Mouse (Mus musculus): Measurements from ENCODE around the gene Ggnbp2. TPM values are rescaled to one million over a fixed set of nuclear protein-coding genes. Genes with fewer than 3 reads are reported as not detected.

Gene Ggnbp2
- 10 to 100 TPM; 48.3 to 48.8 TPM for total RNA-seq (2021)

- intact Hi-C loops (cut with DNase I) = loop anchor here (2.0 kb wide), 2 partner anchors 42 to 50 kb away; partner anchors contain the start of gene Dhrs11
- DNase-seq = peak; percentile 91 to 98
Measured at GRCm38 (mm10) chr11:84870337-84871043, at the start of gene Ggnbp2. Gene Ggnbp2, minus strand, starts transcription at chr11:84870817.

GRCm38 (mm10) chr11:84919951-84920350, 49.3 kb upstream of the Ggnbp2 start:
- intact Hi-C loops (cut with DNase I) = loop anchor here (1.0 to 5.0 kb wide), 3 partner anchors 75 to 341 kb away; no protein-coding TSS in a partner anchor
- DNase-seq = no peak

- intact Hi-C loops (cut with DNase I) = loop anchor here (1.0 to 5.0 kb wide), 3 partner anchors 76 to 342 kb away; no protein-coding TSS in a partner anchor
- DNase-seq = peak in 1 of 2 experiments; percentile 30
Measured at GRCm38 (mm10) chr11:84919276-84919675, 48.7 kb upstream of the Ggnbp2 start.

GRCm38 (mm10) chr11:84918425-84918824, 47.8 kb upstream of the Ggnbp2 start:
- DNase-seq = peak; percentile 87 to 95
- intact Hi-C loops (cut with DNase I) = loop anchor here (1.0 to 5.0 kb wide), 3 partner anchors 60 to 264 kb away; no protein-coding TSS in a partner anchor

- intact Hi-C loops (cut with DNase I) = loop anchor here (5.0 kb wide), 1 partner anchor 265 kb away; no protein-coding TSS in a partner anchor
- no peak for DNase-seq
Measured at GRCm38 (mm10) chr11:84916703-84917300, 46.2 kb upstream of the Ggnbp2 start.

GRCm38 (mm10) chr11:84916053-84916702, 45.6 kb upstream of the Ggnbp2 start, which contains the start of gene Znhit3:
Gene Znhit3, minus strand, starts transcription at chr11:84916366.
- DNase-seq = peak; percentile 79 to 80
- intact Hi-C loops (cut with DNase I) = loop anchor here (5.0 kb wide), 1 partner anchor 266 kb away; no protein-coding TSS in a partner anchor

GRCm38 (mm10) chr11:84914673-84915072, 44.1 kb upstream of the Ggnbp2 start:
- intact Hi-C loops (cut with DNase I) = loop anchor here (5.0 kb wide), 1 partner anchor 268 kb away; no protein-coding TSS in a partner anchor
- no peak for DNase-seq

- intact Hi-C loops (cut with DNase I) = no loop called here
- DNase-seq = no peak
Measured at GRCm38 (mm10) chr11:84910411-84910810, 39.8 kb upstream of the Ggnbp2 start.

GRCm38 (mm10) chr11:84908480-84908879, 37.9 kb upstream of the Ggnbp2 start:
- intact Hi-C loops (cut with DNase I) = no loop called here
- DNase-seq = no peak

- intact Hi-C loops (cut with DNase I) = no loop called here
- DNase-seq = no peak
Measured at GRCm38 (mm10) chr11:84907081-84907480, 36.5 kb upstream of the Ggnbp2 start.

GRCm38 (mm10) chr11:84904597-84905144, 34.1 kb upstream of the Ggnbp2 start:
- no peak for DNase-seq
- intact Hi-C loops (cut with DNase I) = no loop called here

GRCm38 (mm10) chr11:84893113-84893512, 22.5 kb upstream of the Ggnbp2 start:
- no peak for DNase-seq
- intact Hi-C loops (cut with DNase I) = no loop called here

- intact Hi-C loops (cut with DNase I) = no loop called here
Measured at GRCm38 (mm10) chr11:84891705-84892104, 21.1 kb upstream of the Ggnbp2 start.

GRCm38 (mm10) chr11:84889492-84889891, 18.9 kb upstream of the Ggnbp2 start:
- intact Hi-C loops (cut with DNase I) = no loop called here

More at GRCm38 (mm10) chr11:84891705-84892104, 21.1 kb upstream of the Ggnbp2 start:
- no peak for DNase-seq

GRCm38 (mm10) chr11:84888025-84888424, 17.4 kb upstream of the Ggnbp2 start:
- intact Hi-C loops (cut with DNase I) = no loop called here
- DNase-seq = no peak

More at GRCm38 (mm10) chr11:84889492-84889891, 18.9 kb upstream of the Ggnbp2 start:
- DNase-seq = no peak

- DNase-seq = no peak
- intact Hi-C loops (cut with DNase I) = no loop called here
Measured at GRCm38 (mm10) chr11:84886767-84887511, 16.3 kb upstream of the Ggnbp2 start.

- intact Hi-C loops (cut with DNase I) = no loop called here
Measured at GRCm38 (mm10) chr11:84886236-84886635, 15.6 kb upstream of the Ggnbp2 start.

GRCm38 (mm10) chr11:84885238-84885637, 14.6 kb upstream of the Ggnbp2 start:
- intact Hi-C loops (cut with DNase I) = no loop called here
- DNase-seq = no peak

More at GRCm38 (mm10) chr11:84886236-84886635, 15.6 kb upstream of the Ggnbp2 start:
- DNase-seq = no peak

GRCm38 (mm10) chr11:84882346-84882745, 11.7 kb upstream of the Ggnbp2 start:
- no peak for DNase-seq
- intact Hi-C loops (cut with DNase I) = no loop called here

GRCm38 (mm10) chr11:84880971-84881370, 10.4 kb upstream of the Ggnbp2 start:
- no peak for DNase-seq
- intact Hi-C loops (cut with DNase I) = loop anchor here (2.0 kb wide), 1 partner anchor 14 kb away; no protein-coding TSS in a partner anchor

Data from heart, postnatal 36 days (tissue).